Mouse (Mus musculus): ENCODE measurements around the gene Arl14ep. TPM values are rescaled to one million over a fixed set of nuclear protein-coding genes. Genes with fewer than 3 reads are reported as not detected.
A peak's percentile ranks its signal among the peaks of the same experiment; 100 is the strongest.

Arl14ep gene
- total RNA-seq, 1 experiment, result 39.4 TPM

GRCm38 (mm10) chr2:106984945-106985344 is 10.7 kb upstream of the Arl14ep start:
- H3K36me3 ChIP-seq (ENCODE audit: control insufficient read depth, insufficient read depth, low read length, poor library complexity, severe bottlenecking), result no peaks in the 10 kb centered on the region
- H3K27ac ChIP-seq (ENCODE audit: insufficient read depth, low read depth, low read length, poor library complexity, severe bottlenecking), result no peak overlapping the region
- no peak for DNase-seq (ENCODE audit: low read depth, low spot score)
- in situ Hi-C loops (cut with MboI; ENCODE audit: low sequenced_read_pairs in 2 of 2, unreplicated experiment in 2 of 2), result no loop called here
- no peak for TF ChIP-seq CHD2 (IDR thresholded peaks at IDR 0.05; ENCODE audit: low read depth, low read length)
- no peak for TF ChIP-seq ZC3H11A (IDR thresholded peaks at IDR 0.05; ENCODE audit: borderline replicate concordance, low read depth, low read length)
- no peak for TF ChIP-seq MAFK (IDR thresholded peaks at IDR 0.05; ENCODE audit: insufficient read depth, low read depth, low read length)
- no peak for TF ChIP-seq ZNF384 (IDR thresholded peaks at IDR 0.05; ENCODE audit: low read depth, low read length)
- no peak for TF ChIP-seq HCFC1 (IDR thresholded peaks at IDR 0.05; ENCODE audit: borderline replicate concordance, insufficient read depth, low read length)
- no peak overlapping the region for H3K4me3 ChIP-seq (ENCODE audit: insufficient read depth in 1 of 2, low read depth in 1 of 2, low read length in 2 of 2, poor library complexity in 1 of 2, severe bottlenecking in 1 of 2)
- H3K9ac ChIP-seq (ENCODE audit: insufficient read depth, low read depth, low read length, poor library complexity, severe bottlenecking), result no peak overlapping the region
- H3K4me1 ChIP-seq (ENCODE audit: control insufficient read depth in 2 of 2, insufficient read depth in 2 of 2, low read length in 2 of 2, poor library complexity in 1 of 2), result no peaks in the 10 kb centered on the region
- H3K9me3 ChIP-seq (ENCODE audit: control insufficient read depth, insufficient read depth, low read depth, low read length), result no peaks in the 10 kb centered on the region

- in situ Hi-C loops (cut with MboI; ENCODE audit: low sequenced_read_pairs in 2 of 2, unreplicated experiment in 2 of 2), result no loop called here
- Histone ChIP-seq H3K9me3 (ENCODE audit: control insufficient read depth, insufficient read depth, low read depth, low read length) (no peaks in the 10 kb centered on the region), H3K27ac (ENCODE audit: insufficient read depth, low read depth, low read length, poor library complexity, severe bottlenecking) (no peak overlapping the region), H3K36me3 (ENCODE audit: control insufficient read depth, insufficient read depth, low read length, poor library complexity, severe bottlenecking) (no peaks in the 10 kb centered on the region), H3K9ac (ENCODE audit: insufficient read depth, low read depth, low read length, poor library complexity, severe bottlenecking) (no peak overlapping the region), H3K4me1 (ENCODE audit: control insufficient read depth in 2 of 2, insufficient read depth in 2 of 2, low read length in 2 of 2, poor library complexity in 1 of 2) (no peaks in the 10 kb centered on the region), H3K4me3 (ENCODE audit: insufficient read depth in 1 of 2, low read depth in 1 of 2, low read length in 2 of 2, poor library complexity in 1 of 2, severe bottlenecking in 1 of 2) (no peak overlapping the region)
- no peak for TF ChIP-seq ZNF384 (IDR thresholded peaks at IDR 0.05; ENCODE audit: low read depth, low read length)
- no peak for DNase-seq (ENCODE audit: low read depth, low spot score)
Measured at GRCm38 (mm10) chr2:106982503-106982902, 8.3 kb upstream of the Arl14ep start.

GRCm38 (mm10) chr2:106976472-106976871 is 2.2 kb upstream of the Arl14ep start:
- no peak for DNase-seq (ENCODE audit: low read depth, low spot score)
- in situ Hi-C loops (cut with MboI; ENCODE audit: low sequenced_read_pairs in 2 of 2, unreplicated experiment in 2 of 2), result no loop called here
- H3K9me3 ChIP-seq (ENCODE audit: control insufficient read depth, insufficient read depth, low read depth, low read length), result no peaks in the 10 kb centered on the region
- TF ChIP-seq ZC3H11A (IDR thresholded peaks at IDR 0.05; ENCODE audit: borderline replicate concordance, low read depth, low read length) (no peak), HCFC1 (IDR thresholded peaks at IDR 0.05; ENCODE audit: borderline replicate concordance, insufficient read depth, low read length) (no peak), ZNF384 (IDR thresholded peaks at IDR 0.05; ENCODE audit: low read depth, low read length) (no peak), MAFK (IDR thresholded peaks at IDR 0.05; ENCODE audit: insufficient read depth, low read depth, low read length) (no peak), CHD2 (IDR thresholded peaks at IDR 0.05; ENCODE audit: low read depth, low read length) (no peak)
- H3K4me1 ChIP-seq (ENCODE audit: control insufficient read depth in 2 of 2, insufficient read depth in 2 of 2, low read length in 2 of 2, poor library complexity in 1 of 2), result peaks cover 0 to 3% of the 10 kb centered on the region in 2 experiments; a peak in 1 of 4 replicates
- H3K9ac ChIP-seq (ENCODE audit: insufficient read depth, low read depth, low read length, poor library complexity, severe bottlenecking), result no peak overlapping the region
- H3K36me3 ChIP-seq (ENCODE audit: control insufficient read depth, insufficient read depth, low read length, poor library complexity, severe bottlenecking), result no peaks in the 10 kb centered on the region
- no peak overlapping the region for H3K27ac ChIP-seq (ENCODE audit: insufficient read depth, low read depth, low read length, poor library complexity, severe bottlenecking)
- no peak overlapping the region for H3K4me3 ChIP-seq (ENCODE audit: insufficient read depth in 1 of 2, low read depth in 1 of 2, low read length in 2 of 2, poor library complexity in 1 of 2, severe bottlenecking in 1 of 2)

- Histone ChIP-seq H3K4me3 (ENCODE audit: insufficient read depth in 1 of 2, low read depth in 1 of 2, low read length in 2 of 2, poor library complexity in 1 of 2, severe bottlenecking in 1 of 2) (peak overlapping the region; percentile 91 to 96), H3K4me1 (ENCODE audit: control insufficient read depth in 2 of 2, insufficient read depth in 2 of 2, low read length in 2 of 2, poor library complexity in 1 of 2) (peaks cover 0 to 3% of the 10 kb centered on the region in 2 experiments; a peak in 1 of 4 replicates), H3K9me3 (ENCODE audit: control insufficient read depth, insufficient read depth, low read depth, low read length) (no peaks in the 10 kb centered on the region), H3K36me3 (ENCODE audit: control insufficient read depth, insufficient read depth, low read length, poor library complexity, severe bottlenecking) (peaks cover 3% of the 10 kb centered on the region), H3K9ac (ENCODE audit: insufficient read depth, low read depth, low read length, poor library complexity, severe bottlenecking) (peak overlapping the region; percentile 91), H3K27ac (ENCODE audit: insufficient read depth, low read depth, low read length, poor library complexity, severe bottlenecking) (no peak overlapping the region)
- DNase-seq (ENCODE audit: low read depth, low spot score), result no peak
- in situ Hi-C loops (cut with MboI; ENCODE audit: low sequenced_read_pairs in 2 of 2, unreplicated experiment in 2 of 2), result loop anchor here in 1 of 2 experiments (25.0 kb wide), 1 partner anchor 536 kb away; no protein-coding TSS in a partner anchor
- TF ChIP-seq HCFC1 (IDR thresholded peaks at IDR 0.05; ENCODE audit: borderline replicate concordance, insufficient read depth, low read length), result no peak
- TF ChIP-seq ZC3H11A (IDR thresholded peaks at IDR 0.05; ENCODE audit: borderline replicate concordance, low read depth, low read length), result no peak
- TF ChIP-seq ZNF384 (IDR thresholded peaks at IDR 0.05; ENCODE audit: low read depth, low read length), result no peak
- TF ChIP-seq MAFK (IDR thresholded peaks at IDR 0.05; ENCODE audit: insufficient read depth, low read depth, low read length), result no peak
- no peak for TF ChIP-seq CHD2 (IDR thresholded peaks at IDR 0.05; ENCODE audit: low read depth, low read length)
Measured at GRCm38 (mm10) chr2:106973332-106973958, 779 bp downstream of the Arl14ep start.

Measured in ES-E14 (cell line).